ENCODE assay signal across 2 mouse cellular contexts in genomic region chr7:66660972-66661371, GRCm38 (mm10).
"Had no signal": no experiment of that assay in that cellular context is flagged by ENCODE, and none has a peak within 500 bp of the region (broad histone marks: within the 10 kb centered on the region; RNA-seq: fewer than 3 reads in every experiment).

No protein-coding gene starts in this region.

- H3K9me3 ChIP-seq: liver, embryonic 13.5 days; midbrain, embryonic 12.5 days had no signal

- H3K4me1 ChIP-seq: liver, embryonic 13.5 days; midbrain, embryonic 12.5 days had no signal

- H3K27me3 ChIP-seq: liver, embryonic 13.5 days; midbrain, embryonic 12.5 days had no signal

- H3K9ac ChIP-seq: liver, embryonic 13.5 days; midbrain, embryonic 12.5 days had no signal

- H3K27ac ChIP-seq: liver, embryonic 13.5 days; midbrain, embryonic 12.5 days had no signal
